Comparison of ENCODE assay signal across 12 mouse cellular contexts in the genomic region with DNA sequence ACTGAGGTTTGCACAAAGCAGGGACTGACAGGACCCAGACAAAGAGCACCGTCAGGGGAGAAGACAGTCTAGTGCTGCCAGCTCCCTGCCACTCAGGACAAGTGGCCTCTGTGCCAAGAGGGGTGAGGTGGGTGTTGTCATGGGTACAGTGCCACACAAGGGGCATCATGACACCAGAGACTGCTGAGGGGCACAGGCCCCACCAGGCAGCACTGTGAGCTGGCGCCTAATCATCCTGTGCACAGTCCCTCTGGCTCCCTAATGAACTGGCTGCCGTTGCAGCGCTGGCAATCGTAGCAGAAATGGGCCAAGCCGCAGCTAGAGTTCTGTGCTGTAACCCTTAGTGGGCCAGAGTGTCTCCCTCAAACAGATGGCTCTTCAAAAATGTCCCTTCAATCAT. TPM values are rescaled to one million over a fixed set of nuclear protein-coding genes. Genes with fewer than 3 reads are reported as not detected.
A peak's percentile ranks its signal among the peaks of the same experiment; 100 is the strongest.
DNase-seq lines count a peak whose midpoint lies in the region; ATAC-seq and TF ChIP-seq lines count a peak whose summit lies in the region.
"Had no signal": no experiment of that assay in that cellular context is flagged by ENCODE, and none has a peak within 500 bp of the region (broad histone marks: within the 10 kb centered on the region; RNA-seq: fewer than 3 reads in every experiment).

No protein-coding gene starts in this region.

- peak overlapping the region; percentile 50 for H3K27ac ChIP-seq in hindbrain, embryonic 14.5 days
- no peak overlapping the region for H3K27ac ChIP-seq in liver, postnatal 0 days (ENCODE audit: low read depth)
- H3K27ac ChIP-seq: liver, embryonic 12.5 days; stomach, embryonic 15.5 days had no signal

- H3K27me3 ChIP-seq in hindbrain, embryonic 14.5 days (ENCODE audit: control insufficient read depth, insufficient read depth, low read length): no peaks in the 10 kb centered on the region
- no peaks in the 10 kb centered on the region for H3K27me3 ChIP-seq in liver, postnatal 0 days (ENCODE audit: insufficient read depth, low read length)
- H3K27me3 ChIP-seq: liver, embryonic 12.5 days; stomach, embryonic 15.5 days had no signal

- no peak overlapping the region for H3K9ac ChIP-seq in hindbrain, embryonic 14.5 days
- H3K9ac ChIP-seq in liver, postnatal 0 days (replicated peaks): no peak overlapping the region
- H3K9ac ChIP-seq: liver, embryonic 12.5 days; stomach, embryonic 15.5 days had no signal

- intact Hi-C loops in heart, postnatal 10 days (cut with DNase I): no loop called here
- intact Hi-C loops in heart, postnatal 25 days (cut with DNase I): no loop called here

- WGBS in hindbrain, embryonic 14.5 days: 40% methylated on average over 6 of the region's 6 CpGs
- 87% methylated on average over 6 of the region's 6 CpGs for WGBS in liver, postnatal 0 days (ENCODE audit: insufficient replicate concordance)

- no peak for TF ChIP-seq CTCF in liver, postnatal 0 days (IDR thresholded peaks at IDR 0.05; ENCODE audit: low read depth)

- no peak overlapping the region for H3K4me3 ChIP-seq in hindbrain, embryonic 14.5 days (replicated peaks; ENCODE audit: low read length)
- H3K4me3 ChIP-seq in liver, postnatal 0 days (ENCODE audit: low read depth, low read length): no peak overlapping the region
- H3K4me3 ChIP-seq: liver, embryonic 12.5 days; stomach, embryonic 15.5 days had no signal

- H3K4me1 ChIP-seq in hindbrain, embryonic 14.5 days (replicated peaks; ENCODE audit: control insufficient read depth, insufficient read depth, low read length): peaks cover 19% of the 10 kb centered on the region; the same call in 1 of the 2 replicates
- no peaks in the 10 kb centered on the region for H3K4me1 ChIP-seq in liver, postnatal 0 days (ENCODE audit: insufficient read depth)
- H3K4me1 ChIP-seq: liver, embryonic 12.5 days; stomach, embryonic 15.5 days had no signal

- TF ChIP-seq EP300 in liver, postnatal 0 days (IDR thresholded peaks at IDR 0.05; ENCODE audit: low read depth): no peak

- ATAC-seq in hindbrain, embryonic 14.5 days (ENCODE audit: low FRiP score): peak; percentile 77
- ATAC-seq in liver, postnatal 0 days: no peak
- ATAC-seq: liver, embryonic 12.5 days had no signal

- no peak overlapping the region for H3K4me2 ChIP-seq in hindbrain, embryonic 14.5 days (replicated peaks)
- no peak overlapping the region for H3K4me2 ChIP-seq in liver, postnatal 0 days (ENCODE audit: low read depth, low read length)
- H3K4me2 ChIP-seq: heart, embryonic 11.5 days; liver, embryonic 12.5 days; stomach, embryonic 15.5 days had no signal

- H3K9me3 ChIP-seq in hindbrain, embryonic 14.5 days (ENCODE audit: control insufficient read depth, low read length): no peaks in the 10 kb centered on the region
- H3K9me3 ChIP-seq in liver, postnatal 0 days (ENCODE audit: low read length): no peaks in the 10 kb centered on the region
- H3K9me3 ChIP-seq: liver, embryonic 12.5 days; stomach, embryonic 15.5 days had no signal

- DNase-seq in heart, postnatal 10 days: peak; percentile 15 to 24
- DNase-seq in heart, postnatal 25 days (ENCODE audit: low spot score): no peak
- DNase-seq in right cerebral cortex, postnatal 10 days (ENCODE audit: low spot score in 2 of 2): peak; percentile 68 to 70
- no peak for DNase-seq in right cerebral cortex, adult 2 months (ENCODE audit: low spot score in 2 of 2)
- DNase-seq in hindbrain, embryonic 14.5 days (ENCODE audit: low spot score): peak; percentile 53
- DNase-seq in retina, postnatal 1 day: peak; percentile 92
- no peak for DNase-seq in liver, postnatal 0 days
- no peak for DNase-seq in thymus, postnatal 25 days
- DNase-seq: adrenal gland, postnatal 10 days had no signal

- peaks cover 81% of the 10 kb centered on the region for H3K36me3 ChIP-seq in hindbrain, embryonic 14.5 days (replicated peaks; ENCODE audit: control insufficient read depth, insufficient read depth)
- peaks cover 27% of the 10 kb centered on the region for H3K36me3 ChIP-seq in liver, postnatal 0 days (replicated peaks; ENCODE audit: insufficient read depth, low read length)

RNA-seq across cellular contexts. Expression of a gene that starts 54.4 kb away (rescaled TPM):
- 10 to 100 TPM; 42.4 to 44.9 TPM for total RNA-seq in heart, postnatal 10 days (2021)
- total RNA-seq in heart, postnatal 25 days (2021): 10 to 100 TPM; 37.9 to 38.1 TPM
- 62.2 and 64.3 TPM in 2 replicates for polyA plus RNA-seq in hindbrain, embryonic 14.5 days (2014; fragmentation: Nextera tagmentation; extraction: Ambion mirVana)
- 5.0 and 5.8 TPM in 2 replicates for polyA plus RNA-seq in liver, postnatal 0 days (2015; fragmentation: Nextera tagmentation; extraction: Ambion mirVana)

Comparison
In these comparisons a context has a peak if more than half of its experiments do, and no peak if none do; other contexts are left out.
1. DNase-seq: peak in heart, postnatal 10 days (2 of 2), right cerebral cortex, postnatal 10 days (2 of 2), hindbrain, embryonic 14.5 days (single experiment) and retina, postnatal 1 day (single experiment); none in heart, postnatal 25 days (single experiment), right cerebral cortex, adult 2 months (0 of 2), liver, postnatal 0 days (single experiment) and thymus, postnatal 25 days (single experiment).